34 mouse cellular contexts compared by ENCODE assay signal in the genomic region with DNA sequence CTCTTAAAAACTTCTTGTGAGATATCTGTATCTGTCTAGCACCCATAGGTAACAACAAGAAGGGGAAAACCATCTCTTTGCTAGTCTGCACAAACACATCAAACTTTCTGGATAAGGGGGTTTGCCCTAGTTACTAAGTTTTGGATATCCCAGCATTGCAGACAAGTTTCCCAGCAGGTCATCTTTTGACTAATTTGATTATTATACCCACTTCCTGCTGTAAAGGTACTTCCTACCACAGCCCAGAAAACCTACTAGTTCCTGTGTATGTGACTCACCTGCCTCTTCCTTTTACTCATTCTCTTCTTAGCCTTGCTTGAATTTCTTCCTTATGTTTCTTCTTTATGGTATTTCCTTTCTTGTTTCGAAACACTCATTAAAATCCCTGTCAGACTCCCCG. TPM values are rescaled to one million over a fixed set of nuclear protein-coding genes. Genes with fewer than 3 reads are reported as not detected.
DNase-seq lines count a peak whose midpoint lies in the region; ATAC-seq and TF ChIP-seq lines count a peak whose summit lies in the region.
"Had no signal": no experiment of that assay in that cellular context is flagged by ENCODE, and none has a peak within 500 bp of the region (broad histone marks: within the 10 kb centered on the region; RNA-seq: fewer than 3 reads in every experiment).

No protein-coding gene starts in this region.

- peak; percentile 49 for TF ChIP-seq EP300 in CH12.LX (IDR thresholded peaks at IDR 0.05; ENCODE audit: low read length)

- H3K79me2 ChIP-seq in CH12.LX (replicated peaks; ENCODE audit: control insufficient read depth, extremely low read depth, insufficient read depth, poor library complexity, severe bottlenecking) = no peaks in the 10 kb centered on the region

- in situ Hi-C loops in CH12.LX (cut with MboI; ENCODE audit: low pct_ligation_motif_present, low pct_unique_long_range_greater_than_20kb, low sequenced_read_pairs) = no loop called here

- no peaks in the 10 kb centered on the region for H3K27me3 ChIP-seq in heart, embryonic 12.5 days (replicated peaks)
- no peaks in the 10 kb centered on the region for H3K27me3 ChIP-seq in CH12.LX (replicated peaks)
- H3K27me3 ChIP-seq: embryonic facial prominence, embryonic 13.5 days; forebrain, embryonic 12.5 days; heart, embryonic 15.5 days; hindbrain, embryonic 13.5 days had no signal

- H3K9me3 ChIP-seq in heart, embryonic 12.5 days (replicated peaks) = no peaks in the 10 kb centered on the region
- no peaks in the 10 kb centered on the region for H3K9me3 ChIP-seq in CH12.LX (replicated peaks; ENCODE audit: low read length)
- H3K9me3 ChIP-seq: embryonic facial prominence, embryonic 10.5 days; embryonic facial prominence, embryonic 13.5 days; forebrain, embryonic 12.5 days; heart, embryonic 15.5 days; hindbrain, embryonic 10.5 days; hindbrain, embryonic 13.5 days had no signal

- no peak for TF ChIP-seq POLR2A in CH12.LX (IDR thresholded peaks at IDR 0.05; ENCODE audit: low read depth, low read length)

- ATAC-seq in heart, embryonic 12.5 days (ENCODE audit: insufficient number of reproducible peaks, low FRiP score) = no peak
- ATAC-seq in inflammation-experienced regulatory T-cells, adult 6 months = peak; percentile 95
- ATAC-seq in cerebellum, adult (ENCODE audit: insufficient number of reproducible peaks, low FRiP score, low TSS enrichment) = no peak
- ATAC-seq: forebrain, embryonic 16.5 days; hindbrain, embryonic 16.5 days; intestine, postnatal 0 days had no signal

- dilution Hi-C loops in CH12.LX (cut with MboI; ENCODE audit: extremely low pct_ligation_motif_present, extremely low pct_unique_long_range_greater_than_20kb, low sequenced_read_pairs) = no loop called here

- H3K27ac ChIP-seq in heart, embryonic 12.5 days (ENCODE audit: poor library complexity, severe bottlenecking) = no peak overlapping the region
- H3K27ac ChIP-seq in CH12.LX (ENCODE audit: insufficient read depth, low read depth) = no peak overlapping the region
- H3K27ac ChIP-seq: embryonic facial prominence, embryonic 10.5 days; embryonic facial prominence, embryonic 13.5 days; forebrain, embryonic 12.5 days; heart, embryonic 15.5 days; hindbrain, embryonic 10.5 days; hindbrain, embryonic 13.5 days had no signal

- H3K4me3 ChIP-seq in heart, embryonic 12.5 days = no peak overlapping the region
- H3K4me3 ChIP-seq in CH12.LX (replicated peaks in 1 of 3; ENCODE audit: low read depth in 2 of 3, low read length in 2 of 3, poor library complexity in 1 of 3) = no peak overlapping the region
- H3K4me3 ChIP-seq: embryonic facial prominence, embryonic 10.5 days; embryonic facial prominence, embryonic 13.5 days; erythroblast, embryonic 14.5 days; forebrain, embryonic 12.5 days; heart, embryonic 15.5 days; hindbrain, embryonic 10.5 days; hindbrain, embryonic 13.5 days had no signal

- no peak overlapping the region for H3K9ac ChIP-seq in heart, embryonic 12.5 days
- H3K9ac ChIP-seq in CH12.LX (ENCODE audit: insufficient read depth, low read depth) = no peak overlapping the region
- H3K9ac ChIP-seq: embryonic facial prominence, embryonic 13.5 days; forebrain, embryonic 12.5 days; heart, embryonic 15.5 days; hindbrain, embryonic 13.5 days had no signal

- WGBS in heart, embryonic 12.5 days = 76% methylated on average over 2 of the region's 2 CpGs

- TF ChIP-seq CTCF in CH12.LX (conservative IDR thresholded peaks at IDR 0.05 in 1 of 2, IDR thresholded peaks at IDR 0.05 in 1 of 2; ENCODE audit: low read depth in 2 of 2, low read length in 2 of 2) = no peak

- no peaks in the 10 kb centered on the region for H3K4me1 ChIP-seq in heart, embryonic 12.5 days (replicated peaks)
- peaks cover 3 to 16% of the 10 kb centered on the region in 2 experiments for H3K4me1 ChIP-seq in CH12.LX (ENCODE audit: control insufficient read depth in 1 of 2, insufficient read depth in 2 of 2)
- H3K4me1 ChIP-seq: embryonic facial prominence, embryonic 10.5 days; embryonic facial prominence, embryonic 13.5 days; forebrain, embryonic 12.5 days; heart, embryonic 15.5 days; hindbrain, embryonic 10.5 days; hindbrain, embryonic 13.5 days had no signal

- no peak for TF ChIP-seq RAD21 in CH12.LX (IDR thresholded peaks at IDR 0.05; ENCODE audit: low read depth, low read length)

- DNase-seq in heart, adult 11 months = peak; percentile 28
- peak; percentile 39 for DNase-seq in CH12.LX (ENCODE audit: extremely low read depth)
- no peak for DNase-seq in retina, postnatal 1 day
- no peak for DNase-seq in kidney, postnatal 10 days
- DNase-seq: adrenal gland, adult 8-10 months; adrenal gland, postnatal 25 days; B cell, adult 2 months; cerebellum, adult 11-12 months; cerebellum, adult 8-10 months; cerebellum, postnatal 10 days; cerebellum, postnatal 36 days; embryo, embryonic 11 days; gastrocnemius, postnatal 10 days; gastrocnemius, postnatal 36 days; heart, postnatal 10 days; heart, postnatal 36 days had no signal

- no peaks in the 10 kb centered on the region for H3K36me3 ChIP-seq in heart, embryonic 12.5 days
- H3K36me3 ChIP-seq in CH12.LX (replicated peaks in 1 of 2; ENCODE audit: control insufficient read depth in 1 of 2, insufficient read depth in 1 of 2, low read length in 1 of 2) = peaks cover 4% of the 10 kb centered on the region in 2 experiments
- H3K36me3 ChIP-seq: embryonic facial prominence, embryonic 10.5 days; embryonic facial prominence, embryonic 13.5 days; forebrain, embryonic 12.5 days; heart, embryonic 15.5 days; hindbrain, embryonic 10.5 days; hindbrain, embryonic 13.5 days had no signal

- H3K4me2 ChIP-seq in heart, embryonic 12.5 days = no peak overlapping the region
- no peak overlapping the region for H3K4me2 ChIP-seq in CH12.LX (ENCODE audit: insufficient read depth, low read depth, poor library complexity, severe bottlenecking)
- H3K4me2 ChIP-seq: embryonic facial prominence, embryonic 13.5 days; forebrain, embryonic 12.5 days; heart, embryonic 11.5 days; heart, embryonic 15.5 days; hindbrain, embryonic 13.5 days had no signal

TF ChIP-seq in CH12.LX, 34 proteins besides CTCF, POLR2A, EP300 and RAD21 (continues in another document):
- TF ChIP-seq ETS1 (conservative IDR thresholded peaks at IDR 0.05; ENCODE audit: low read depth, low read length) = peak; percentile 46; the same call in 1 of the 2 replicates
- TF ChIP-seq JUN (IDR thresholded peaks at IDR 0.05; ENCODE audit: insufficient read depth, low read depth, low read length) = no peak
- no peak for TF ChIP-seq ZC3H11A (IDR thresholded peaks at IDR 0.05; ENCODE audit: low read depth, low read length)
- no peak for TF ChIP-seq IRF4 (IDR thresholded peaks at IDR 0.05; ENCODE audit: low read depth, low read length)
- no peak for TF ChIP-seq SMC3 (IDR thresholded peaks at IDR 0.05; ENCODE audit: low read depth, low read length)
- TF ChIP-seq JUND (conservative IDR thresholded peaks at IDR 0.05; ENCODE audit: low read depth, low read length) = no peak
- TF ChIP-seq NELFE (IDR thresholded peaks at IDR 0.05; ENCODE audit: low read depth, low read length) = no peak
- no peak for TF ChIP-seq GABPA (IDR thresholded peaks at IDR 0.05; ENCODE audit: insufficient replicate concordance, low read depth, low read length)
- TF ChIP-seq ZNF384 (IDR thresholded peaks at IDR 0.05; ENCODE audit: low read depth, low read length) = no peak
- no peak for TF ChIP-seq USF1 (IDR thresholded peaks at IDR 0.05; ENCODE audit: low read depth, low read length)
- TF ChIP-seq KAT2A (IDR thresholded peaks at IDR 0.05; ENCODE audit: insufficient replicate concordance, low read length) = no peak
- TF ChIP-seq MAX (IDR thresholded peaks at IDR 0.05; ENCODE audit: low read length) = no peak
- TF ChIP-seq MAZ (IDR thresholded peaks at IDR 0.05; ENCODE audit: low read depth, low read length) = no peak
- no peak for TF ChIP-seq RCOR1 (conservative IDR thresholded peaks at IDR 0.05; ENCODE audit: low read depth, low read length)
- no peak for TF ChIP-seq E2F4 (IDR thresholded peaks at IDR 0.05; ENCODE audit: insufficient replicate concordance, low read depth, low read length)
- no peak for TF ChIP-seq MEF2A (IDR thresholded peaks at IDR 0.05; ENCODE audit: borderline replicate concordance, low read depth, low read length)
- TF ChIP-seq MYC (IDR thresholded peaks at IDR 0.05; ENCODE audit: low read depth, low read length) = no peak
- TF ChIP-seq MAFK (IDR thresholded peaks at IDR 0.05; ENCODE audit: insufficient replicate concordance, low read length) = no peak
- TF ChIP-seq BHLHE40 (IDR thresholded peaks at IDR 0.05; ENCODE audit: low read depth, low read length) = 0 out of 2 replicates have a peak, but pooled peaks have one; percentile 28
- TF ChIP-seq TBP (conservative IDR thresholded peaks at IDR 0.05; ENCODE audit: low read depth, low read length) = no peak
- 0 out of 2 replicates have a peak, but pooled peaks have one; percentile 39 for TF ChIP-seq ELF1 (IDR thresholded peaks at IDR 0.05; ENCODE audit: low read depth, low read length)
- no peak for TF ChIP-seq ZKSCAN1 (IDR thresholded peaks at IDR 0.05; ENCODE audit: borderline replicate concordance, low read depth, low read length)
- no peak for TF ChIP-seq USF2 (conservative IDR thresholded peaks at IDR 0.05; ENCODE audit: low read depth, low read length)
- TF ChIP-seq UBTF (IDR thresholded peaks at IDR 0.05; ENCODE audit: low read depth, low read length) = no peak
- TF ChIP-seq ZMIZ1 (IDR thresholded peaks at IDR 0.05; ENCODE audit: low read depth, low read length) = no peak

RNA-seq across cellular contexts. Expression of a gene that starts 32.3 kb away (rescaled TPM):
- polyA plus RNA-seq in heart, embryonic 12.5 days (2016; fragmentation: Nextera tagmentation; extraction: Ambion mirVana) = 0.14 TPM in 1 of 2 replicates, not detected in the other
- total RNA-seq in CH12.LX (2012; rRNA removed) = not detected in 2 replicates
- total RNA-seq in CH12.LX (2014; rRNA removed) = not detected in 2 replicates
- not detected in 2 replicates for polyA plus RNA-seq in CH12.LX (2012; ENCODE audit: insufficient read length, low read depth)
- polyA plus RNA-seq in inflammation-experienced regulatory T-cells, adult 6 months (2017; shearing (Covaris generic)) = not detected
- total RNA-seq: gastrocnemius, adult 18-20 months; gastrocnemius, postnatal 36 days; granulocyte monocyte progenitor cell, adult 5-6 weeks; heart, postnatal 10 days; MEL had no signal
- polyA plus RNA-seq: embryonic facial prominence, embryonic 10.5 days; erythroblast, embryonic 14.5 days; forebrain, embryonic 12.5 days; forebrain, embryonic 16.5 days; heart, embryonic 11.5 days; hindbrain, embryonic 10.5 days; hindbrain, embryonic 13.5 days; intestine, embryonic 14.5 days had no signal

RNA-seq across cellular contexts. Expression of a gene that starts 55.6 kb away (rescaled TPM):
- polyA plus RNA-seq in heart, embryonic 12.5 days (2016; fragmentation: Nextera tagmentation; extraction: Ambion mirVana) = 101 and 104 TPM in 2 replicates
- 72.6 and 102 TPM in 2 replicates for total RNA-seq in CH12.LX (2012; rRNA removed)
- 246 and 288 TPM in 2 replicates for total RNA-seq in CH12.LX (2014; rRNA removed)
- 228 and 251 TPM in 2 replicates for polyA plus RNA-seq in CH12.LX (2012; ENCODE audit: insufficient read length, low read depth)
- 10 to 100 TPM; 20.6 to 45.4 (median 36.7) TPM for polyA plus RNA-seq in inflammation-experienced regulatory T-cells, adult 6 months (2017; shearing (Covaris generic))

RNA-seq across cellular contexts. Expression of a gene that starts 55.7 kb away (rescaled TPM):
- polyA plus RNA-seq in heart, embryonic 12.5 days (2016; fragmentation: Nextera tagmentation; extraction: Ambion mirVana) = 7.8 and 9.1 TPM in 2 replicates
- total RNA-seq in CH12.LX (2012; rRNA removed) = 4.7 and 4.9 TPM in 2 replicates
- total RNA-seq in CH12.LX (2014; rRNA removed) = 2.9 and 3.5 TPM in 2 replicates
- polyA plus RNA-seq in CH12.LX (2012; ENCODE audit: insufficient read length, low read depth) = 3.5 and 4.0 TPM in 2 replicates
- 1 to 10 TPM; 6.1 to 9.3 (median 7.8) TPM for polyA plus RNA-seq in inflammation-experienced regulatory T-cells, adult 6 months (2017; shearing (Covaris generic))

Comparison
In these comparisons a context has a peak if more than half of its experiments do, and no peak if none do; other contexts are left out.
1. DNase-seq: peak in heart, adult 11 months (single experiment) and CH12.LX (single experiment); none in retina, postnatal 1 day (single experiment) and kidney, postnatal 10 days (single experiment).